In the genomic region with DNA sequence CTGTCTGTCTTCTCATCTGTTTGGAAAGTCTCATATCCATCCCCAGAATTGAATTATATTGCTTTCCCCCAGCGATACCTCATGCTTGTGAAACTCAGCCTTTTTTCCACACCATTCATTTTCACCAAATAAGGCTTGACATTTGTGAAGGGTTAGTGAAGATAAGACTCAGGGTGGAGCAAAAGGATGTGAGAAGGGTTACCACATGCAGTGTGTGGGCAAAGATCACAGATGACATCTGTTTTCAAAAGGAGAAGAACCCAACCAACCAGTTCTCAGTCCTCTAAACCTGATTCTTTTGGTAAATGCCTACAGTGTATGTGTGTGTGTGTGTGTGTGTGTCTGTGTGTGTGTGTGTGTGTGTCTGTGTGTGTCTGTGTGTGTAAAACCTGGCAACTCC, we compare ENCODE assay signal across 17 mouse cellular contexts.
DNase-seq lines count a peak whose midpoint lies in the region; ATAC-seq and TF ChIP-seq lines count a peak whose summit lies in the region.
"Had no signal": no experiment of that assay in that cellular context is flagged by ENCODE, and none has a peak within 500 bp of the region (broad histone marks: within the 10 kb centered on the region; RNA-seq: fewer than 3 reads in every experiment).

No protein-coding gene starts in this region.

- TF ChIP-seq CTCF in liver, embryonic 14.5 days (IDR thresholded peaks at IDR 0.05; ENCODE audit: low read depth) = no peak
- no peak for TF ChIP-seq CTCF in cerebellum, adult 2 months (IDR thresholded peaks at IDR 0.05; ENCODE audit: borderline replicate concordance, insufficient read depth, low read depth, low read length)

- no peak overlapping the region for H3K27ac ChIP-seq in heart, embryonic 12.5 days (ENCODE audit: poor library complexity, severe bottlenecking)
- H3K27ac ChIP-seq in liver, embryonic 14.5 days = no peak overlapping the region
- H3K27ac ChIP-seq in kidney, embryonic 16.5 days (ENCODE audit: low read length) = no peak overlapping the region
- H3K27ac ChIP-seq in cerebellum, adult 2 months (ENCODE audit: insufficient read depth, low read length) = no peak overlapping the region
- H3K27ac ChIP-seq: forebrain, embryonic 12.5 days; liver, embryonic 15.5 days; midbrain, embryonic 10.5 days; neural tube, embryonic 12.5 days had no signal

- DNase-seq in heart, adult 11 months = peak; percentile 36
- DNase-seq in liver, embryonic 14.5 days (ENCODE audit: low read depth in 3 of 3, low spot score in 3 of 3) = peak; percentile 20 to 23 (median 22)
- peak; percentile 8 for DNase-seq in splenic B cell, adult 2 months (ENCODE audit: low read depth, low spot score)
- no peak for DNase-seq in left cerebral cortex, postnatal 4 days
- DNase-seq in cerebellum, adult 2 months = no peak
- DNase-seq: adrenal gland, adult 2 months; cerebellum, adult 18-20 months; gastrocnemius, postnatal 14 days; heart, postnatal 14 days; kidney, postnatal 36 days had no signal

- H3K27me3 ChIP-seq in heart, embryonic 12.5 days (replicated peaks) = no peaks in the 10 kb centered on the region
- H3K27me3 ChIP-seq in liver, embryonic 14.5 days (ENCODE audit: control insufficient read depth, insufficient read depth, low read length) = no peaks in the 10 kb centered on the region
- H3K27me3 ChIP-seq in splenic B cell, adult 2 months (ENCODE audit: control insufficient read depth, insufficient read depth, low read length, poor library complexity, severe bottlenecking) = no peaks in the 10 kb centered on the region
- no peaks in the 10 kb centered on the region for H3K27me3 ChIP-seq in kidney, embryonic 16.5 days (ENCODE audit: insufficient read depth, low read length)
- no peaks in the 10 kb centered on the region for H3K27me3 ChIP-seq in cerebellum, adult 2 months (ENCODE audit: control insufficient read depth, insufficient read depth, low read length)
- H3K27me3 ChIP-seq: forebrain, embryonic 12.5 days; liver, embryonic 15.5 days; neural tube, embryonic 12.5 days had no signal

- H3K9ac ChIP-seq in heart, embryonic 12.5 days = no peak overlapping the region
- H3K9ac ChIP-seq in liver, embryonic 14.5 days (replicated peaks) = no peak overlapping the region
- no peak overlapping the region for H3K9ac ChIP-seq in kidney, embryonic 16.5 days (replicated peaks; ENCODE audit: low read length)
- H3K9ac ChIP-seq: forebrain, embryonic 12.5 days; liver, embryonic 15.5 days; neural tube, embryonic 12.5 days had no signal

- TF ChIP-seq POLR2A in cerebellum, adult 2 months (IDR thresholded peaks at IDR 0.05; ENCODE audit: borderline replicate concordance, insufficient read depth, low read length) = no peak

- no peaks in the 10 kb centered on the region for H3K9me3 ChIP-seq in heart, embryonic 12.5 days (replicated peaks)
- H3K9me3 ChIP-seq in liver, embryonic 14.5 days (ENCODE audit: control insufficient read depth, low read length) = no peaks in the 10 kb centered on the region
- no peaks in the 10 kb centered on the region for H3K9me3 ChIP-seq in kidney, embryonic 16.5 days (ENCODE audit: low read length)
- H3K9me3 ChIP-seq: forebrain, embryonic 12.5 days; liver, embryonic 15.5 days; midbrain, embryonic 10.5 days; neural tube, embryonic 12.5 days had no signal

- whole genome bisulfite sequencing in heart, embryonic 12.5 days = 68% methylated on average over 1 of the region's 1 CpGs
- 10% methylated on average over 1 of the region's 1 CpGs for WGBS in liver, embryonic 14.5 days (ENCODE audit: insufficient replicate concordance)
- 74% methylated on average over 1 of the region's 1 CpGs for WGBS in kidney, embryonic 16.5 days
- 87% methylated on average over 1 of the region's 1 CpGs for WGBS in cerebellum, adult 2 months

- no peak overlapping the region for H3K4me3 ChIP-seq in heart, embryonic 12.5 days
- no peak overlapping the region for H3K4me3 ChIP-seq in liver, embryonic 14.5 days (ENCODE audit: insufficient read depth in 1 of 2, low read depth in 2 of 2, low read length in 2 of 2)
- H3K4me3 ChIP-seq in kidney, embryonic 16.5 days (ENCODE audit: low read length) = no peak overlapping the region
- H3K4me3 ChIP-seq in cerebellum, adult 2 months (replicated peaks; ENCODE audit: insufficient read depth, low read depth, low read length) = no peak overlapping the region
- H3K4me3 ChIP-seq: forebrain, embryonic 12.5 days; liver, embryonic 15.5 days; midbrain, embryonic 10.5 days; neural tube, embryonic 12.5 days had no signal

- no peak overlapping the region for H3K4me2 ChIP-seq in heart, embryonic 12.5 days
- no peak overlapping the region for H3K4me2 ChIP-seq in liver, embryonic 14.5 days (ENCODE audit: low read depth)
- H3K4me2 ChIP-seq in kidney, embryonic 16.5 days (replicated peaks; ENCODE audit: low read depth, low read length) = no peak overlapping the region
- H3K4me2 ChIP-seq: forebrain, embryonic 12.5 days; liver, embryonic 15.5 days; neural tube, embryonic 12.5 days had no signal

- no peak for ATAC-seq in heart, embryonic 12.5 days (ENCODE audit: insufficient number of reproducible peaks, low FRiP score)
- ATAC-seq in activated CD4-positive, CD25-positive, alpha-beta regulatory T cell, adult 4 months = peak; percentile 96
- peak; percentile 73 for ATAC-seq in liver, embryonic 14.5 days (ENCODE audit: insufficient read depth)
- ATAC-seq in kidney, embryonic 16.5 days (ENCODE audit: low FRiP score, low TSS enrichment) = no peak

- H3K4me1 ChIP-seq in heart, embryonic 12.5 days (replicated peaks) = peaks cover 8% of the 10 kb centered on the region
- H3K4me1 ChIP-seq in liver, embryonic 14.5 days (replicated peaks; ENCODE audit: control insufficient read depth in 2 of 2, insufficient read depth in 2 of 2, low read length in 1 of 2) = peaks cover 0 to 18% of the 10 kb centered on the region in 2 experiments; a peak in 2 of 4 replicates
- H3K4me1 ChIP-seq in kidney, embryonic 16.5 days (ENCODE audit: insufficient read depth, low read length) = no peaks in the 10 kb centered on the region
- peaks cover under 1% of the 10 kb centered on the region; the same call in 1 of the 2 replicates for H3K4me1 ChIP-seq in cerebellum, adult 2 months (ENCODE audit: control insufficient read depth, insufficient read depth, low read length)
- H3K4me1 ChIP-seq: forebrain, embryonic 12.5 days; midbrain, embryonic 10.5 days; neural tube, embryonic 12.5 days had no signal

- no peaks in the 10 kb centered on the region for H3K36me3 ChIP-seq in heart, embryonic 12.5 days
- no peaks in the 10 kb centered on the region for H3K36me3 ChIP-seq in liver, embryonic 14.5 days (replicated peaks; ENCODE audit: control insufficient read depth, insufficient read depth, low read depth)
- H3K36me3 ChIP-seq in splenic B cell, adult 2 months (ENCODE audit: control insufficient read depth, insufficient read depth, low read length, poor library complexity, severe bottlenecking) = no peaks in the 10 kb centered on the region
- H3K36me3 ChIP-seq in kidney, embryonic 16.5 days (ENCODE audit: insufficient read depth, low read length) = no peaks in the 10 kb centered on the region
- H3K36me3 ChIP-seq: forebrain, embryonic 12.5 days; liver, embryonic 15.5 days; midbrain, embryonic 10.5 days; neural tube, embryonic 12.5 days had no signal

- TF ChIP-seq EP300 in liver, embryonic 14.5 days (IDR thresholded peaks at IDR 0.05; ENCODE audit: low read depth) = no peak

- intact Hi-C loops in left cerebral cortex, postnatal 4 days (cut with DNase I) = no loop called here

Comparison
In these comparisons a context has a peak if more than half of its experiments do, and no peak if none do; other contexts are left out.
1. DNase-seq: peak in heart, adult 11 months (single experiment), liver, embryonic 14.5 days (3 of 3) and splenic B cell, adult 2 months (single experiment); none in left cerebral cortex, postnatal 4 days (single experiment) and cerebellum, adult 2 months (0 of 2).
2. ATAC-seq: peak in activated CD4-positive, CD25-positive, alpha-beta regulatory T cell, adult 4 months (single experiment) and liver, embryonic 14.5 days (single experiment); none in heart, embryonic 12.5 days (single experiment) and kidney, embryonic 16.5 days (single experiment).